Mouse (Mus musculus) gastrocnemius, adult 8-10 months (tissue): ENCODE results near the gene Ldlrad3. TPM values are rescaled to one million over a fixed set of nuclear protein-coding genes. Genes with fewer than 3 reads are reported as not detected.

ENCODE experiments used
- DNase-seq, 2 experiments: peaks; one replicate each; pipeline ENCODE4 v3.0.0; 2022; ENCODE audit warnings: low spot score in 2 of 2
- total RNA-seq, 4 experiments: library from RNA; stranded (reverse); gene quantifications; 2 replicates each; pipeline ENCODE4 v1.2.4; 2022

Ldlrad3 gene
- total RNA-seq, 4 experiments from 2014 or later, result 3.4 to 4.9 (median 3.8) TPM

DNA sequence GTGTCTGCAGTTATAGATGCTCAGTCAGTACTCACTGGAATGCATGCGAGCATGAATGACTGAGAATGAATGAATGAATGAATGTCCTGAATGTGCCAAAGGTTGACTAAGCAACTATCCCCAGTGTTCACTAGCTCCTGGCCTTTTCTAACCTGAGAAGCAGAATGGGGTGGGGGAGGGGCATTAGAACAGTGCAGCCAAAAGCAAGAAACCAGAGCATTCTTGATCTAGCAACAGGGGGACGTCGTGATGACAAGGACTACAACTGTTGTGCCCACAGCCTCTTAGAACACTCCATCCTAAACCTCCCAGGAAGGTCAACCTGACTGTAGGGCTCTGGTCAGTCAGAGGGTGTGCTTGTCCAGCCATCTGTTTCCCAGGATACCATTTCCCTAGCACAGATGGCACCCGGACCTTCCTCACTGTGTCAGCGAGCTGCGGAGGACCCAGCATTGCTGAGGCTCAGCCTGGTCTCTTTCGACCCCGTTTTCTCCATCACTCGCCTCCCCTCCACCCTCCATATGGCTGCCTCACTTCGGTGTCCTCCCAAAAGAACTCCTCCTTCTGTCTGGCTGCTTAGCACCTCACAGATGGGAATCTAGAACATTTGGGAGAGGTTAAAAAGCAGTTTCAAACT, 278.7 kb downstream of the Ldlrad3 start:
- DNase-seq, result no peak

DNA sequence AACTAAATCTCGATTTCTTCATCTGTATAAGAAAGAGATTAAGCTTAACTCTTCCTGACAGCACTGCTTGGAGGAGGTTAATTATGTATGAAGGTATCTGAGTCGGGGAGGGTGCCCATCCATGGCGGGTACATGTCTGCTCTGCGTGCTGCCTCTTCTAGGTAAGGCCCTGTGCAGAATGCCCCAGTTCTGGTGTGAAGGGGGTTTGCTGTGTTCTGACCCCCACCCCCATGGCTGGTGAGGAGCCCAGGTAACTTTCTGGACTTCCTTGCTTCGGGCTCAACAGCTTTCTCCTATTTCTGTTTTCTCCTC, 279.9 kb downstream of the Ldlrad3 start:
- DNase-seq, result no peak

DNA sequence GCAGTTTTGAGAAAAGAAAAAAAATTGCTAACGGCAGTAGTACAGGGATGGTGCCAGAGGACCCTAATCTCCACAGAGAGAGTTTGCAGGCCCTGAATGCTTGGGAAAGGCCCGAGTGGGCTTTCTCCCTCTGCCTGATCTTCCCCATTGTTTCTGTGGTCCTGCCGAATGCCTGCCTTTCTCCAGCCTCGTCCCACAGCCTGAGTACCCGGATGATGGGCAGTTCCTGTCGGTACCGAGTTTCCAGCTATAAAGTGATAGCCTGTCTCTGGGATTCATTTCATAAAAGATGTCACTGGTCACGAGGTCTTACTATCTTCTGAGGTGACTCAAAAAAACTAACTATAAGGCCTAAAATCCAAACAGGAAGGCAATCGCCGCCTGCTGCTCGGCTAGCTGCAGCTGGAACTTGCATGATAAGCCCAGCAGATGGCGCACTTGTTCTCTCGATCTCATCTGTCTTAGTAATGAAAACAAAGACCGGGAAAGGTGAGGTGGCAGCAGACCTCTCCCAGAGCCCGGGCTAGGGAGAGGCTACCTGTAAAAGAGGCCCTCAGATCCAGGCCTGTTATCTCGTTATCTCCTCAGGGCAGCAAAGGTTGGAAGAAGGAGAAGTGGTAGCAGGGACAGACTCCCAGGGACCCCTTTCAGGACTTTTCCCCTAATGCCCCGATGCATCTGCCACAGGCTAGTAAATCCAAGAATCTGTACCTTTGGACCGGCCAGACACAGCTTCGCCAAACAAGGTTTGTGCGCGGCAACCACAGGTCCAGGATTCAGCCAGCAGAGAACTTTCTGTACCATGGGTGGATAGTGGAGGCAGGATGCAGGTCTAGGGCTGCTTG, 280.4 kb downstream of the Ldlrad3 start:
- peak; percentile 36 to 45 for DNase-seq

DNA sequence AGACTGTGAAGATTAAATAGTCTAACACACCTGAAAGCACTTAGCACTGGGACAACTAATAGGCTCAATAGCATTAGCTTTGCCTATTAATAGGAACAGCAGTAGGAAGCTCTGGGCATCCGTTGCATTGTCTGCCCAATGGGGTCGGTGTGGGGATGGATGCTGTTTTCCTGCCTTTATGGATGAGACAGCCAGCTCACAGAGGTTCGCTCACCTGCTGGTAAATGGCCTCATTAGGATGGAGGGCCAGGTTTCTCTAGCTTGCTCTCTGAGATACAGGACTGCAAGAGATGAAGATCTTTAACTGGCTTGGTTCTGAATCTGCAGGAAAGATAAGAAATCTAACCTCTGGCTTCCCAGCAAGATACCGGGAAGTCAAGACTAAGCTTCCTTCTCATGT, 284.0 kb downstream of the Ldlrad3 start:
- DNase-seq, result no peak

Other genes with a start within 250 kb of the Ldlrad3 start
- gene Trim44, start 221.4 kb upstream of the Ldlrad3 start, total RNA-seq, result 10 to 100 TPM; 11.9 to 16.5 (median 14.8) TPM